Mouse (Mus musculus) kidney, adult 2 months (tissue): ENCODE data around the gene Acox2.

ENCODE experiments used
- CTCF ChIP-seq: fragments of 200-500 bp; conservative IDR thresholded peaks from 2 replicates; pipeline ENCODE4 v1.5.1; 2011; ENCODE audit warnings: low read depth, mild to moderate bottlenecking, control low read depth, low read length, moderate library complexity, mixed read lengths; ENCODE audit not compliant: insufficient read depth, insufficient read length
- POLR2A ChIP-seq: fragments of 200-500 bp; IDR thresholded peaks from one replicate; pipeline ENCODE4 v1.6.1; 2011; ENCODE audit warnings: low read depth, low read length, control low read depth

DNA sequence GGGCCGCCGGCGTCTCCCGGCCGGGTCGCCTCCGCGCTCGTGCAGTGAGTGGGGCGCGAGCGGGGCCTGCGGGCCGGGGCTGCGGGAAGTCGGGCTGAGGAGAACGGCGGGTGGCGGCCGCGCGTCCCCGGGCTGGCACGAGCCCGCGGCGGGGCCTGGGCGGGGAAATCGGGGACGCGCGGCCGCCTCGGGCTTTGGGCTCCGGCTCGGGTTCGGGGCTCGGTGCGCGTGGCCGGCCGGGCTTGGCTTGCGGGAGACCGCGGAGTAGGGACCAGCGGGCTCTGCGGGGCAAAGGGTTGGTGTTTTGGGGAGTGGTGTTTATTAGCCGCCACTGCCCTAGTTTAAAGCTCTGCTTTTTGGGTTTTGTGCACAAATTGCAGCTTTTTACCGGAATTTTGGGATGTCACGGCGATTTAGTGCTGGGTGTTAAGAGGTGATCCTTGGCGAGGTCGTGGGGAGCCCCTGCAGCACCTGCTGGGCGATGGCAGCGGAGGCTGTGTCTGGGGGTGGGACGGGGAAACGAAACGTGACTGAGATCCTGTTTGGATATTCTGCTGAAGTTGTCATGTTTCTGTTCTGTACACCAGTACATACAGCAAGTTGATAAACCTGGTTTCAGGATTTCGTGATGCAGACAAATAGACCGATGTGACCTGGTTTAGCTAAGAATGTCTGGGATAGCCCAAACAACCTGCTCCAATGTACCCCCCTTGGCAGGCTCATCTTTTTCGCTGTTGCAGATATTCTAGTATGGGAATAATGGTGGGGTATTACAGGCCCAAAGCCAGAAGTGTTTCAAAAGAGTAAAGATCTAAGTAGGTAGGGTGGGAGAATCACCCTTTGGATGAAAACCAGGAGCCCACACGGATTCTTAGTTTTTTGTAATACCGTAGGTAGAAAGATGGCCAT lies 44.6 kb downstream of the Acox2 start:
- TF ChIP-seq CTCF = no peak
- no peak for TF ChIP-seq POLR2A
